Mouse (Mus musculus): ENCODE results near the gene Nrxn2.

- TF ChIP-seq ZC3H11A (IDR thresholded peaks at IDR 0.05; ENCODE audit: borderline replicate concordance, low read depth, low read length) = no peak
- no peak for TF ChIP-seq ZNF384 (IDR thresholded peaks at IDR 0.05; ENCODE audit: low read depth, low read length)
These were observed 113.4 kb downstream of the Nrxn2 start for GRCm38 (mm10) chr19:6531832-6532471.
